Mouse (Mus musculus): ENCODE data around the gene Klhl41. TPM values are rescaled to one million over a fixed set of nuclear protein-coding genes. Genes with fewer than 3 reads are reported as not detected.

The Klhl41 gene
- total RNA-seq, 1 experiment from 2014 or later, result not detected

Other genes with a start within 250 kb of the Klhl41 start
- gene Lrp2, start 84.1 kb upstream of the Klhl41 start, total RNA-seq (2017), result not detected in 2 replicates
- not detected in 2 replicates for gene Bbs5, start 22.9 kb upstream of the Klhl41 start, total RNA-seq (2017)
- gene Fastkd1, start 43.4 kb downstream of the Klhl41 start, total RNA-seq (2017), result 11.9 and 13.6 TPM in 2 replicates
- 81.8 and 105 TPM in 2 replicates for gene Ppig, start 52.4 kb downstream of the Klhl41 start, total RNA-seq (2017)
- gene Ccdc173, start 119.5 kb downstream of the Klhl41 start, total RNA-seq (2017), result 2.1 and 2.8 TPM in 2 replicates
- 43.6 and 44.2 TPM in 2 replicates for gene Phospho2, start 119.5 kb downstream of the Klhl41 start, total RNA-seq (2017)
- not detected in 2 replicates for gene Klhl23, start 151.8 kb downstream of the Klhl41 start, total RNA-seq (2017)
- 231 and 278 TPM in 2 replicates for gene Ssb, start 191.4 kb downstream of the Klhl41 start, total RNA-seq (2017)
- gene Mettl5, start 215.5 kb downstream of the Klhl41 start, total RNA-seq (2017), result 16.7 and 20.6 TPM in 2 replicates
- gene Ubr3, start 227.1 kb downstream of the Klhl41 start, total RNA-seq (2017), result 99.2 and 101 TPM in 2 replicates